ENCODE assay signal across 19 mouse cellular contexts in genomic region chr9:15501319-15502256, GRCm38 (mm10). TPM values are rescaled to one million over a fixed set of nuclear protein-coding genes. Genes with fewer than 3 reads are reported as not detected.
DNase-seq lines count a peak whose midpoint lies in the region; ATAC-seq lines count a peak whose summit lies in the region.
"Had no signal": no experiment of that assay in that cellular context is flagged by ENCODE, and none has a peak within 500 bp of the region (broad histone marks: within the 10 kb centered on the region; RNA-seq: fewer than 3 reads in every experiment).

No protein-coding gene starts in this region.

- no peaks in the 10 kb centered on the region for H3K27me3 ChIP-seq in forebrain, embryonic 12.5 days
- H3K27me3 ChIP-seq in forebrain, embryonic 16.5 days (replicated peaks; ENCODE audit: control insufficient read depth, insufficient read depth, low read length): no peaks in the 10 kb centered on the region
- H3K27me3 ChIP-seq in midbrain, embryonic 11.5 days (ENCODE audit: control insufficient read depth, insufficient read depth, low read length): no peaks in the 10 kb centered on the region
- H3K27me3 ChIP-seq in midbrain, embryonic 13.5 days: no peaks in the 10 kb centered on the region
- H3K27me3 ChIP-seq in embryonic facial prominence, embryonic 11.5 days (ENCODE audit: control insufficient read depth, insufficient read depth, low read length): no peaks in the 10 kb centered on the region
- H3K27me3 ChIP-seq in stomach, embryonic 15.5 days (replicated peaks): no peaks in the 10 kb centered on the region
- H3K27me3 ChIP-seq: forebrain, embryonic 15.5 days; neural tube, embryonic 15.5 days had no signal

- H3K4me1 ChIP-seq in forebrain, embryonic 12.5 days: peaks cover 16% of the 10 kb centered on the region
- 0 out of 2 replicates have a peak, but pooled peaks cover 7% of the 10 kb centered on the region for H3K4me1 ChIP-seq in forebrain, embryonic 16.5 days (replicated peaks; ENCODE audit: control insufficient read depth, insufficient read depth, low read length)
- H3K4me1 ChIP-seq in midbrain, embryonic 11.5 days (ENCODE audit: control insufficient read depth, insufficient read depth, low read length): no peaks in the 10 kb centered on the region; the same call in 1 of the 2 replicates
- peaks cover 6% of the 10 kb centered on the region for H3K4me1 ChIP-seq in midbrain, embryonic 13.5 days (replicated peaks)
- no peaks in the 10 kb centered on the region; the same call in none of the 2 replicates for H3K4me1 ChIP-seq in embryonic facial prominence, embryonic 11.5 days (ENCODE audit: control insufficient read depth, insufficient read depth, low read length)
- peaks cover 27% of the 10 kb centered on the region for H3K4me1 ChIP-seq in stomach, embryonic 15.5 days

- H3K27ac ChIP-seq in forebrain, embryonic 12.5 days: no peak overlapping the region
- H3K27ac ChIP-seq in forebrain, embryonic 16.5 days (ENCODE audit: low read length): no peak overlapping the region
- no peak overlapping the region for H3K27ac ChIP-seq in midbrain, embryonic 11.5 days (ENCODE audit: low read depth, low read length)
- no peak overlapping the region for H3K27ac ChIP-seq in midbrain, embryonic 13.5 days
- H3K27ac ChIP-seq in embryonic facial prominence, embryonic 11.5 days (replicated peaks; ENCODE audit: low read depth, low read length): no peak overlapping the region
- H3K27ac ChIP-seq in stomach, embryonic 15.5 days: peak overlapping the region; percentile 44; the same call in 1 of the 2 replicates
- H3K27ac ChIP-seq: forebrain, embryonic 15.5 days; liver, embryonic 14.5 days; neural tube, embryonic 15.5 days had no signal

- 82% methylated on average over 19 of the region's 19 CpGs for WGBS in forebrain, embryonic 12.5 days
- 82% methylated on average over 19 of the region's 19 CpGs for WGBS in forebrain, embryonic 16.5 days
- WGBS in midbrain, embryonic 11.5 days: 84% methylated on average over 19 of the region's 19 CpGs
- 80% methylated on average over 19 of the region's 19 CpGs for WGBS in midbrain, embryonic 13.5 days
- WGBS in embryonic facial prominence, embryonic 11.5 days: 68% methylated on average over 19 of the region's 19 CpGs
- 72% methylated on average over 19 of the region's 19 CpGs for WGBS in stomach, embryonic 15.5 days

- peak; percentile 66 for DNase-seq in midbrain, embryonic 11.5 days (ENCODE audit: low spot score, missing footprints)
- DNase-seq in embryonic facial prominence, embryonic 11.5 days (ENCODE audit: low spot score): peak; percentile 9
- no peak for DNase-seq in cerebellum, adult 11-12 months
- no peak for DNase-seq in heart, adult 18-20 months
- DNase-seq: adrenal gland, postnatal 36 days; cerebellum, adult 9-11 months; embryo, embryonic 11 days; left cerebral cortex, postnatal 4 days; lung, postnatal 14 days; right cerebral cortex, postnatal 4 days; thymus, adult 18-20 months had no signal

- ATAC-seq in forebrain, embryonic 12.5 days (ENCODE audit: low FRiP score): 0 out of 2 replicates have a peak, but pooled peaks have one; percentile 10
- no peak for ATAC-seq in forebrain, embryonic 16.5 days
- ATAC-seq in midbrain, embryonic 11.5 days (ENCODE audit: low FRiP score): no peak
- no peak for ATAC-seq in midbrain, embryonic 13.5 days
- no peak for ATAC-seq in embryonic facial prominence, embryonic 11.5 days (replicated peaks; ENCODE audit: insufficient number of reproducible peaks, low FRiP score, low TSS enrichment, low read depth)
- no peak for ATAC-seq in stomach, embryonic 15.5 days (ENCODE audit: insufficient read depth, low FRiP score, low read depth)
- ATAC-seq: forebrain, embryonic 15.5 days had no signal

- no peak overlapping the region for H3K9ac ChIP-seq in forebrain, embryonic 12.5 days
- no peak overlapping the region for H3K9ac ChIP-seq in forebrain, embryonic 16.5 days (replicated peaks; ENCODE audit: low read depth, low read length)
- no peak overlapping the region for H3K9ac ChIP-seq in midbrain, embryonic 11.5 days (ENCODE audit: low read length)
- H3K9ac ChIP-seq in midbrain, embryonic 13.5 days (replicated peaks): no peak overlapping the region
- no peak overlapping the region for H3K9ac ChIP-seq in embryonic facial prominence, embryonic 11.5 days (replicated peaks; ENCODE audit: low read length)
- no peak overlapping the region for H3K9ac ChIP-seq in stomach, embryonic 15.5 days
- H3K9ac ChIP-seq: forebrain, embryonic 15.5 days; liver, embryonic 14.5 days; neural tube, embryonic 15.5 days had no signal

- H3K4me2 ChIP-seq in forebrain, embryonic 12.5 days: no peak overlapping the region
- no peak overlapping the region for H3K4me2 ChIP-seq in forebrain, embryonic 16.5 days (ENCODE audit: low read length)
- no peak overlapping the region for H3K4me2 ChIP-seq in midbrain, embryonic 11.5 days
- no peak overlapping the region for H3K4me2 ChIP-seq in midbrain, embryonic 13.5 days (replicated peaks)
- H3K4me2 ChIP-seq in embryonic facial prominence, embryonic 11.5 days (ENCODE audit: low read depth, low read length): no peak overlapping the region
- no peak overlapping the region for H3K4me2 ChIP-seq in stomach, embryonic 15.5 days
- H3K4me2 ChIP-seq: forebrain, embryonic 15.5 days; neural tube, embryonic 15.5 days had no signal

- no peaks in the 10 kb centered on the region for H3K36me3 ChIP-seq in forebrain, embryonic 12.5 days (replicated peaks)
- H3K36me3 ChIP-seq in forebrain, embryonic 16.5 days (ENCODE audit: control insufficient read depth, insufficient read depth): no peaks in the 10 kb centered on the region
- H3K36me3 ChIP-seq in midbrain, embryonic 11.5 days (ENCODE audit: control insufficient read depth, insufficient read depth, low read length): no peaks in the 10 kb centered on the region; the same call in 1 of the 2 replicates
- H3K36me3 ChIP-seq in midbrain, embryonic 13.5 days: no peaks in the 10 kb centered on the region
- no peaks in the 10 kb centered on the region for H3K36me3 ChIP-seq in embryonic facial prominence, embryonic 11.5 days (replicated peaks; ENCODE audit: control insufficient read depth, insufficient read depth, low read depth, low read length)
- no peaks in the 10 kb centered on the region for H3K36me3 ChIP-seq in stomach, embryonic 15.5 days
- H3K36me3 ChIP-seq: forebrain, embryonic 15.5 days; neural tube, embryonic 15.5 days had no signal

- no peak overlapping the region for H3K4me3 ChIP-seq in forebrain, embryonic 12.5 days (replicated peaks)
- H3K4me3 ChIP-seq in forebrain, embryonic 16.5 days (replicated peaks; ENCODE audit: low read length): no peak overlapping the region
- H3K4me3 ChIP-seq in midbrain, embryonic 11.5 days (ENCODE audit: low read depth, low read length): no peak overlapping the region
- no peak overlapping the region for H3K4me3 ChIP-seq in midbrain, embryonic 13.5 days (replicated peaks)
- no peak overlapping the region for H3K4me3 ChIP-seq in embryonic facial prominence, embryonic 11.5 days (ENCODE audit: low read depth, low read length)
- H3K4me3 ChIP-seq in stomach, embryonic 15.5 days (replicated peaks): no peak overlapping the region
- H3K4me3 ChIP-seq: forebrain, embryonic 15.5 days; myocyte; neural tube, embryonic 15.5 days had no signal

- no peaks in the 10 kb centered on the region for H3K9me3 ChIP-seq in forebrain, embryonic 12.5 days
- H3K9me3 ChIP-seq in forebrain, embryonic 16.5 days (ENCODE audit: control insufficient read depth, low read length): no peaks in the 10 kb centered on the region
- H3K9me3 ChIP-seq in midbrain, embryonic 11.5 days (ENCODE audit: control insufficient read depth, low read length): no peaks in the 10 kb centered on the region
- H3K9me3 ChIP-seq in midbrain, embryonic 13.5 days: no peaks in the 10 kb centered on the region
- H3K9me3 ChIP-seq in embryonic facial prominence, embryonic 11.5 days (replicated peaks; ENCODE audit: control insufficient read depth, low read length): no peaks in the 10 kb centered on the region
- no peaks in the 10 kb centered on the region for H3K9me3 ChIP-seq in stomach, embryonic 15.5 days
- H3K9me3 ChIP-seq: forebrain, embryonic 15.5 days; neural tube, embryonic 15.5 days had no signal

RNA-seq across cellular contexts. Expression of gene Smco4, which starts 8.4 kb away (rescaled TPM):
- polyA plus RNA-seq in forebrain, embryonic 12.5 days (2016; fragmentation: Nextera tagmentation; extraction: Ambion mirVana): 1.7 and 2.6 TPM in 2 replicates
- polyA plus RNA-seq in forebrain, embryonic 16.5 days (2015; fragmentation: Nextera tagmentation; extraction: Ambion mirVana): 1.0 and 1.8 TPM in 2 replicates
- polyA plus RNA-seq in midbrain, embryonic 11.5 days (2014; fragmentation: Nextera tagmentation; extraction: Ambion mirVana): 3.0 and 3.7 TPM in 2 replicates
- polyA plus RNA-seq in midbrain, embryonic 13.5 days (2015; fragmentation: Nextera tagmentation; extraction: Ambion mirVana): 1.3 and 1.5 TPM in 2 replicates
- polyA plus RNA-seq in embryonic facial prominence, embryonic 11.5 days (2014; fragmentation: Nextera tagmentation; extraction: Ambion mirVana): 3.5 and 4.8 TPM in 2 replicates
- polyA plus RNA-seq in stomach, embryonic 15.5 days (2015; fragmentation: Nextera tagmentation; extraction: Ambion mirVana): 4.1 and 4.9 TPM in 2 replicates
- total RNA-seq in heart, adult 18-20 months (2021): 10 to 100 TPM; 19.1 to 24.0 TPM

Comparison
In these comparisons a context has a peak if more than half of its experiments do, and no peak if none do; other contexts are left out.
1. DNase-seq: peak in midbrain, embryonic 11.5 days (single experiment) and embryonic facial prominence, embryonic 11.5 days (single experiment); none in cerebellum, adult 11-12 months (single experiment) and heart, adult 18-20 months (0 of 2).